Mouse (Mus musculus) heart, adult 2 months (tissue): ENCODE data around the gene Slc29a2. TPM values are rescaled to one million over a fixed set of nuclear protein-coding genes. Genes with fewer than 3 reads are reported as not detected.

ENCODE experiments used
- DNase-seq, 2 experiments: peaks; one replicate each; pipeline ENCODE4 v3.0.0; 2021
- H3K27ac ChIP-seq: fragments of 200-600 bp; 2 replicates; pipeline ENCODE4 v1.8.1; 2022
- H3K27me3 ChIP-seq: fragments of 200-500 bp; 2 replicates; pipeline ENCODE4 v1.6.1; 2012; ENCODE audit warnings: mild to moderate bottlenecking, low read length, inconsistent platforms, mixed read lengths; ENCODE audit not compliant: control insufficient read depth, insufficient read depth
- H3K36me3 ChIP-seq: fragments of 200-500 bp; 2 replicates; pipeline ENCODE4 v1.6.1; 2012; ENCODE audit warnings: low read length, inconsistent platforms; ENCODE audit not compliant: control insufficient read depth, insufficient read depth
- H3K4me1 ChIP-seq: fragments of 200-500 bp; 2 replicates; pipeline ENCODE4 v1.6.1; 2011; ENCODE audit warnings: low read length; ENCODE audit not compliant: control insufficient read depth, insufficient read depth
- H3K4me3 ChIP-seq: fragments of 200-600 bp; 2 replicates; pipeline ENCODE4 v1.8.1; 2022
- H3K79me2 ChIP-seq: fragments of 200-500 bp; replicated peaks from 2 replicates; pipeline ENCODE4 v1.6.1; 2012; ENCODE audit warnings: mild to moderate bottlenecking, inconsistent platforms, low read length, moderate library complexity, mixed read lengths; ENCODE audit not compliant: control insufficient read depth, insufficient read depth
- H3K9ac ChIP-seq: fragments of 200-500 bp; 2 replicates; pipeline ENCODE4 v1.6.1; 2012; ENCODE audit warnings: low read depth, mild to moderate bottlenecking, control low read depth, inconsistent platforms, low read length, mixed read lengths
- CTCF ChIP-seq: fragments of 200-600 bp; IDR thresholded peaks from 2 replicates; pipeline ENCODE4 v1.8.1; 2022; ENCODE audit warnings: antibody characterized with exemption, mild to moderate bottlenecking, moderate library complexity
- EP300 ChIP-seq: fragments of 200-500 bp; IDR thresholded peaks from 2 replicates; pipeline ENCODE4 v1.6.1; 2011; ENCODE audit warnings: low read depth, low read length, control low read depth; ENCODE audit not compliant: insufficient read depth
- POLR2A ChIP-seq: fragments of 200-500 bp; IDR thresholded peaks from 2 replicates; pipeline ENCODE4 v1.6.1; 2011; ENCODE audit warnings: mild to moderate bottlenecking, low read depth, low read length, control low read depth; ENCODE audit not compliant: insufficient read depth
- WGBS: fragments of 180-500 bp; shearing (Covaris S2); methylation state at CpG from one replicate; pipeline ENCODE4 v1.1.7; 2018; 5-methylcytosine and 5-hydroxymethylcytosine counted together
- intact Hi-C: fragments of 180-260 bp; cut with DNase I; formaldehyde crosslinking; loops from one replicate; pipeline ENCODE4 v1.15.1; 2025
- polyA plus RNA-seq: library from polyadenylated mRNA; depleted of rRNA; stranded (reverse); fragments of >200 nt; gene quantifications from 2 replicates; pipeline ENCODE4 v1.2.3, GENCODE M21; 2012
- total RNA-seq, 2 experiments: library from RNA; stranded (reverse); gene quantifications; 2 replicates each; pipeline ENCODE4 v1.2.3; 2021

The Slc29a2 gene
- total and polyA plus RNA-seq, 3 experiments: 10.8 to 35.7 (median 11.4) TPM

DNA sequence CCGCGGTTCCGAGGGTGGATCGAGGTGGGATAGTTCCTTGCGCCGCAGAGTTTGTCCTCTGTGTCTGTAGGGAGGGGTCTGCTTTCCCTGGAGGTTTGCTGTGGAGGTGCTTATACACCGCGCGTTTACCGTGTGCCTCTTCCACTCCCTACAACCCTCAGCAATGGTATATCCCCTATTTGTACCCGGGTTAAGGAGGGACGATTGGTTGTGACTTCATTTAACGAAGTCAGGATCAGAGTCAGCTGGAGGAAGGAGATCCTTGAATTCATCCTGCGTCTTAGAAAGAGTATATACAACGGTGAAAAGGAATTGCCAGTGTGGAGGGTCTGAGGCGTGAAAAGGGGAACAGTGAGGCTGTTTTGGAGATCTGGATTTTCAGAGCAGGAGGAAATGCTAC is 17.9 kb downstream of the Slc29a2 start:
- DNase-seq: no peak
- intact Hi-C loops: no loop called here
- H3K27me3 ChIP-seq: no peaks in the 10 kb centered on the region
- WGBS: 2% methylated on average over 16 of the region's 16 CpGs
- H3K4me3 ChIP-seq: peak overlapping the region; percentile 65
- H3K4me1 ChIP-seq: peaks cover 12% of the 10 kb centered on the region
- peak overlapping the region; percentile 73 for H3K9ac ChIP-seq
- H3K36me3 ChIP-seq: no peaks in the 10 kb centered on the region
- TF ChIP-seq EP300 (no peak), POLR2A (no peak), CTCF (no peak)
- peak overlapping the region; percentile 76 for H3K27ac ChIP-seq
- no peaks in the 10 kb centered on the region for H3K79me2 ChIP-seq

DNA sequence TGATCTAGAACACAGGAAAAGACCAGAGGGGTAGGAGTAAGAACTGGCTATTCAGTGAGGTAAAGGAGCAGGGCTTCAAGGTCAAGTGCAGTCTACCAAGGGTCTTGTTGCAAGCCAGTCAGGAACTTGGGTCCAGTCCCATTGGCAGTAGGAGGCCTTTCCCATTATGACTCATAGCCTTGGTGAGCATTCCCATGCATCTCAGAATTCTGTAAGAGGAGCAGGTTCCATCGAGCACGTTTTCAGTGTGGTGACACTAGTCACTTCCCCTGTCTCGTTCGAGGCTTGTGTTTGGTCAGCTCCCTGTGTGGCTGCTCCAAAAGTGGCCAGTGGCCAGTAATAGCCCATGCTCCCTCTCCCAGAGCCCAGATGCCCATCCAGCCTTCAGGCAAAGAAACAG is 21.9 kb downstream of the Slc29a2 start:
- H3K79me2 ChIP-seq: no peaks in the 10 kb centered on the region
- no peak overlapping the region for H3K9ac ChIP-seq
- H3K36me3 ChIP-seq: no peaks in the 10 kb centered on the region
- no peak overlapping the region for H3K27ac ChIP-seq
- WGBS: 50% methylated on average over 4 of the region's 4 CpGs
- H3K27me3 ChIP-seq: no peaks in the 10 kb centered on the region
- no peak for TF ChIP-seq POLR2A
- TF ChIP-seq EP300: no peak
- TF ChIP-seq CTCF: no peak
- DNase-seq: no peak
- no peak overlapping the region for H3K4me3 ChIP-seq
- peaks cover 5% of the 10 kb centered on the region; the same call in 1 of the 2 replicates for H3K4me1 ChIP-seq
- intact Hi-C loops: no loop called here

DNA sequence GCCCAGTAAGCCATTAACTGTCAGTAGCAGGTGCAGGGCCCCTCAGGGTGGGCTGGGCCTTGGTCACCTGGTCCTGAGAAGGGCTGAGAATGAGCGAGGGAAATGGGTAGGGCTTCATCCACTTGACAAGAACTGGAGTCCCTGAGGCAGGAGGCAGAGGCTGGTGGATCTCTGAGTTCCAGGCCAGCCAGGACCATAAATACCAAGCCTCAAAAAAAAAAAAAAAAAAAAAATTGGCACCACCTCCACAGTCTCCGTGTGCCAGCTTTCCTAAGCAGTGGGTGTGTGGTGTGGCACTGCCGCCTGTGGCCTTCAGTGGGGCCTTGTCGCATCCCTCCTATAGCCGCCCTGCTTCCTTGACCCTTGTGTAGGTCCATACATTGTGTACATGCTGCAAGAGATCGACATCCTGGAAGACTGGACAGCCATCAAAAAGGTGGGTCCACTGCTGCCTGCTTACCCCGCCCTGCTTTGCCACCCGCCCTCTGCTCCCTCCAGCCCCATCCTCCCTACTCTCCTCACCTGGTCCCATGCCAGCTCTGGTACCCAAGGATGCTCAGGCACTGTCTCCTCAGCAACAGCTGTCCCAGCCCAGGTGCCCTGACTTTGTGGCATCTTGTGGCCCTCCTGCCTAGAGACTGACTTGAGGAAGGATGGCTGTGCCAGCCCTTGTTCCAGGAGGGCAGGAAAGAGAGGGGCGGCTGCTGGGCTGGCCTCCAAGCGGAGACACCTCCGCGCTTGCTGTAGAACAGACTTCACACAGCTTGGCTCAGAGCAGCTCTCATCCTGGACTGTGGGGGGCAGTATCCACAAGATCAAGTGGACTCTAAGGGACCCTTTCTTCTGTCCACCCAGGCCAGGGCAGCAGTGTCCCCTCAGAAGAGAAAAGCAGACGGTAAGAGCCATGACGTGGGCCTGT is 24.7 kb downstream of the Slc29a2 start:
- 86% methylated on average over 14 of the region's 14 CpGs for WGBS
- no peak for DNase-seq

DNA sequence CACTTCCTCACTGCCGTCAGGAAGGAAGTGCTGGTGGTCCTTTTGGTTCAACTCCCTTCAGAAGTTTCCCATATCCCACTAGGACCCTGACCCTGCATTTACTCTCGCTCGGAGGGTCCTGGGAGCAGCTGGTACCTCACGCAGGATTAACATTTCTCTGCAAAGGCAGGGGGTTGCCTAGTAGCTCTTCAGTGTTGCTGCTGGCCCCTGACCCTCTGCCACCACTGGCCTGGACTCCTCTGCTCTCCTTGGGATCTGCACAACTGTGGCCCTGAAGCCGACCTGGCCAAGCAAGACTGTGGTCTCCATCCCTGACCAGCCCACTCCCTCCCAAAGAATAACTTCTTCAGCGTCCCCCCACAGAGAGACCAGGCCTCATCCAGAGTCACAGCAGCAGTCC is 25.7 kb downstream of the Slc29a2 start:
- no peak for TF ChIP-seq EP300
- no peak for TF ChIP-seq CTCF
- H3K9ac ChIP-seq: no peak overlapping the region
- intact Hi-C loops: no loop called here
- no peaks in the 10 kb centered on the region for H3K36me3 ChIP-seq
- no peaks in the 10 kb centered on the region for H3K79me2 ChIP-seq
- no peak for DNase-seq
- no peaks in the 10 kb centered on the region for H3K27me3 ChIP-seq
- H3K4me3 ChIP-seq: no peak overlapping the region
- no peak overlapping the region for H3K27ac ChIP-seq
- H3K4me1 ChIP-seq: peaks cover 4% of the 10 kb centered on the region
- WGBS: 91% methylated on average over 6 of the region's 6 CpGs

More for the DNA sequence above, 24.7 kb downstream of the Slc29a2 start:
- no peak for TF ChIP-seq POLR2A
- no peak for TF ChIP-seq CTCF
- no peak for TF ChIP-seq EP300
- no peak overlapping the region for H3K9ac ChIP-seq
- H3K27me3 ChIP-seq: no peaks in the 10 kb centered on the region
- H3K4me1 ChIP-seq: peaks cover 4% of the 10 kb centered on the region
- H3K79me2 ChIP-seq: no peaks in the 10 kb centered on the region
- no peaks in the 10 kb centered on the region for H3K36me3 ChIP-seq
- H3K27ac ChIP-seq: no peak overlapping the region
- intact Hi-C loops: no loop called here
- H3K4me3 ChIP-seq: no peak overlapping the region

- Histone ChIP-seq H3K4me3 (peak within 1 kb of the TSS; percentile 46), H3K4me1 (peaks cover 4% of the 10 kb centered on the region), H3K9ac (peak within 1 kb of the TSS; percentile 56), H3K79me2 (no peaks in the 10 kb centered on the region), H3K27ac (peak within 1 kb of the TSS; percentile 67), H3K36me3 (no peaks in the 10 kb centered on the region), H3K27me3 (no peaks in the 10 kb centered on the region)
- DNase-seq: peak; percentile 68 to 76
- no peak for TF ChIP-seq EP300
- peak; percentile 82 for TF ChIP-seq CTCF
- peak; percentile 57 for TF ChIP-seq POLR2A
- WGBS: 21% methylated on average over 14 of the region's 14 CpGs
- intact Hi-C loops: loop anchor here (1.0 kb wide), 1 partner anchor 23 kb away; no protein-coding TSS in a partner anchor
These were observed 26.6 kb downstream of the Slc29a2 start, which contains the start of gene Rin1 for GRCm38 (mm10) chr19:5050047-5050905. Gene Rin1, plus strand, starts transcription at chr19:5050481.

GRCm38 (mm10) chr19:5051031-5051430 is 27.4 kb downstream of the Slc29a2 start:
- no peak for TF ChIP-seq EP300
- no peak for TF ChIP-seq POLR2A
- no peak for TF ChIP-seq CTCF
- peak overlapping the region; percentile 56 for H3K9ac ChIP-seq
- H3K4me1 ChIP-seq: peaks cover 4% of the 10 kb centered on the region
- no peaks in the 10 kb centered on the region for H3K27me3 ChIP-seq
- peak overlapping the region; percentile 67 for H3K27ac ChIP-seq
- H3K4me3 ChIP-seq: peak overlapping the region; percentile 46
- WGBS: 16% methylated on average over 17 of the region's 17 CpGs
- peak in 1 of 2 experiments; percentile 50 for DNase-seq
- H3K36me3 ChIP-seq: no peaks in the 10 kb centered on the region
- H3K79me2 ChIP-seq: no peaks in the 10 kb centered on the region
- intact Hi-C loops: no loop called here
